Mouse (Mus musculus): Measurements from ENCODE around the gene Hspa12a.

Hspa12a gene

DNA sequence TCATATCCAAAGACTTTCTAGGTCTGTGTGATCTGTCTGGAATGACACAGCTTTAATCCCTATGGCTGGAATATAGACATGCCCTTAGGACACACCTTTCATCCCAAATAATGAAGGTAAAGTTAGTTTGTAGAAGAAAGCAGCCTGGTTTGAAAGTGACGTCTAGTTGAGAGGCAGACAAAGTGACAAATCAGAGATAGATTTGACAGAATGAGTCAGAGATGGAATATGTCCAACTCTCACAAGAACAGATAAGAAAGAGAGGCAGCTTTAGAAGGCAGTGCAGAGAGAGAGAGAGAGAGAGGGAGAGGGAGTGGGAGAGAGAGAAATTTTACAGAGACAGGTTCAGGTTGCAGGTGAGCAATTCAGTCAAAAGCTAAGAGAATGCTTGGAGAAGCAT, 119.1 kb downstream of the Hspa12a start:
- DNase-seq (ENCODE audit: low spot score in 2 of 2): no peak

DNA sequence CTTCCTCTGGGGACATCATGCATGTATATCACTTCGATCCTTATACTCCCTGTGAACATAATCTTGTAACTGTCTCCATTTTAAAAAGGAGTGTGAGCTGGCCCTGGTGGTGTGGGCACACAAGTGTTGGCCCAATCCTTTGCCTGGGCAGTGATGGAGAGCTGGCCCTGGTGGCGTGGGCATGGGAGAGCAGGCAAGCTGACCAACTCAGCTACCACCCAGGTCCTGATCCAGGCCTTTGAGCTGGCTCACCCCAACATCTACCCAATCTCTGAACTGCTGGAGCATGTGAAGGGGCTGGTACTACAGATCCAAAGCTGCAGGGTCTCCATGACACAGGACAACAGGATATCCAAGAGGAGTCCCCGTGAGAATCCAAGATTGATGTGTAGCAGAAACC, 120.2 kb downstream of the Hspa12a start:
- no peak for DNase-seq (ENCODE audit: low spot score in 2 of 2)

- DNase-seq (ENCODE audit: low spot score in 2 of 2): no peak
Observed at GRCm38 (mm10) chr19:58822454-58823200, 120.8 kb downstream of the Hspa12a start.

DNA sequence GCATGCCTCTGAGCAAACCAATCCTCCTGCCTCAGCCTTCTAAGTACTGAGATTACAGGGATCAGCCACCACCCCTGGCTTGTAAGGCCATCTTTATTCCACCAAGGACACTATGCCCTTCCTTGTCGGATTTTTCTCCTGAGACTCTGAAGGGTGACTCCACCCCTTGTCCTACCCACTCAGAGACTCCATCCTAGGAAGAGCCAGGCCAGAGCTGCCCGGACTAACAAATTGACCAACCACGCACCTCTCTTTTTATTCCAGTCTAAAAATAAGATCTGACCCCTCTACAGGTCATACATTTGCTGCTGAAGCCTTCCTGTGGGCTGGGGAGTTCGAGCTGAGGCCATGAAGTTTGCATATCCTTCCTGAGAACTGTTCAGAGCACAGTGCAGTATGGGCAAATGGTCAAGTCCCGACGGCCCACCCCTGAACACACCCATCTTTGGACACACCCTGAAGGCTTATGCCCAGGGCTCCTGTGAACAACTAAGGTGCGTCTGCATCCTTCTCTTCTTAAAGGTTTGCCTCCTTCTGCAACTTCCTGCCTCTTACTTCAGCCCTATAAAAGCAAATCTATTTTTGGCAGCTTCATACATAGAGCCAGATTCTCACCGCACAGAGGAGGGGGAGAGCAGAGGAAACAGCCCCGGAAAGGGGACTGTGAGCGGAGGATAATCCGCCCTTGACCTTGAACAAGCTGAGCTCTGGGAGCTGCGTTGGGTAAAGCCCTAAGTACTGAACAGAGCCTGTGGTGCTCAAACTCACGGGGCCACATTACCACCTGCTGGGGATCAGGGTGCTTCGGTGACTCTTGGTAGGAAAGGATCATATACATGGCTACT, 124.7 kb downstream of the Hspa12a start:
- DNase-seq (ENCODE audit: low spot score in 2 of 2): no peak

GRCm38 (mm10) chr19:58817398-58817797, 126.1 kb downstream of the Hspa12a start:
- no peak for DNase-seq (ENCODE audit: low spot score in 2 of 2)

DNA sequence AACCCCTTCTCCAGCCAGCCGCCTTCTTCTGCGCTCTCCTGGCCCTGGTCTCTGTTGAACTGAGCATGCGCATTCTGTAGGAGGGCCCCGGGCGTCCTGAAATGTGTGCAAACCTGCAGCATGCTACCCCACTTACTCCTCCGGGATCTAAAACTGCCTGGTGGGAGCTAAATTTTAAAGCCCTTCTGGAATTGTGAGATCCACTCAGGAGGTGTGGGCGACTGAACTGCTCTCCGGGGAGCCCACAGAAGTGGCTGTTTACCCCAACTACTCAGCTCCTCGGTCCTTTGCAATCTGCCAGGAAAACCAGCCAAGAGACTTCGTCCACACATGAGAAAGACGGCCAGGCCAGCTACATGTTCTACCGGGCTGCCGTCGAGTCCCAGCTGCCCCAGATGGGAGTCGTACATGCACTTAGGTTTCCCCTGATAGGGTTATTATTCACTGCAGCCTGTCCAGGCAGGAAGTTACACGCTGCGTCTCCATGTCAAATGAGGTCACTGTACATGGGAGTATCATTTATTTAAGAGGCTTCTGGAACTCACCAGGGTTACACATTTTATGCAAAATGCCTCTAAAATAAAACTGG, 126.9 kb downstream of the Hspa12a start:
- DNase-seq (ENCODE audit: low spot score in 2 of 2): peak in 1 of 2 experiments; percentile 8

GRCm38 (mm10) chr19:58815179-58815922, 128.1 kb downstream of the Hspa12a start:
- DNase-seq (ENCODE audit: low spot score in 2 of 2): no peak

- no peak for DNase-seq (ENCODE audit: low spot score in 2 of 2)
Observed at GRCm38 (mm10) chr19:58810536-58810935, 132.9 kb downstream of the Hspa12a start.

DNA sequence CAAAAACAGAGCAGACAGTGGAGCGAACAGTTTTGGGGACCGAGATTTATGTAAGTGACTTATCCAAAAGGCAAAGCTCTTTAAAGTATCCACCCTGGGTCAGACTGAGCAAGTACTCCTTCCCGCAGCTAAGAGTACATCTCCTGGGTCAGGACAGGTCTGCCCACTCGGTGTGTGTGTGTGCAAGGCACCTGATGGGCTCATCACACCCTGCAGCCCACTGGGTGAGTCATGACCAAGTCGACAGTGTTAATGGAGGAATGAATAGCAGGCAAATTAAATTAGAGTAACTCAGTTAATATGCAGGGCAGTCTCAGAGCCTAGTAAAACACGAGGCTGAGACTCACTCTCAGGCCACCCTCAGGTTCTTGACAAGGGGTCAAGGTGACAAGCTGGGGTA, 134.6 kb downstream of the Hspa12a start:
- DNase-seq (ENCODE audit: low spot score in 2 of 2): no peak

GRCm38 (mm10) chr19:58806364-58806763, 137.1 kb downstream of the Hspa12a start:
- peak; percentile 46 to 48 for DNase-seq (ENCODE audit: low spot score in 2 of 2)

GRCm38 (mm10) chr19:58805191-58805779, 138.2 kb downstream of the Hspa12a start:
- DNase-seq (ENCODE audit: low spot score in 2 of 2): no peak

GRCm38 (mm10) chr19:58795114-58795669, 148.3 kb downstream of the Hspa12a start:
- no peak for DNase-seq (ENCODE audit: low spot score in 2 of 2)

DNA sequence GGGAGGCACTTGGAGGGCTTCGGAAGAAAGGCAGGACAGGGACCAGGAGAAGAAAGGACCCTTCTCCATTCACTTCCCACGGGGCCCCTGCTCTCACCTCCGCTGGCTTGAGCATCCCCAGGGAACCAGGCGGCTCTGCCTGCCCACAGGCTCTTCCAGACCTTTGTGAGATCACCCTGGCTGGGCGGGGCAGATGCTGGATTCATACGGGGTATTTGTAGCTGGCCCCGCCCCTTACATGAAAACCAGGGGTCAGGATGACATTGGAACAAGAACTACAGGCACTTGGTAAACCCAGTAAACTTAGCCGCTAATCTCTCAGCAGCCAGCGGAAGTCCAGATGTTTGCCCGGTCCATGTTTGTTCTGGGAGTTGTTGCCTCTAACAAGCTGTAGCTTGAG, 149.2 kb downstream of the Hspa12a start, which contains the start of gene 1700019N19Rik:
Gene 1700019N19Rik (minus strand): TSS at position 178 of the 400 bp plus-strand sequence.
- peak in 1 of 2 experiments; percentile 25 for DNase-seq (ENCODE audit: low spot score in 2 of 2)

GRCm38 (mm10) chr19:58789194-58789593, 154.3 kb downstream of the Hspa12a start:
- DNase-seq (ENCODE audit: low spot score in 2 of 2): no peak

DNA sequence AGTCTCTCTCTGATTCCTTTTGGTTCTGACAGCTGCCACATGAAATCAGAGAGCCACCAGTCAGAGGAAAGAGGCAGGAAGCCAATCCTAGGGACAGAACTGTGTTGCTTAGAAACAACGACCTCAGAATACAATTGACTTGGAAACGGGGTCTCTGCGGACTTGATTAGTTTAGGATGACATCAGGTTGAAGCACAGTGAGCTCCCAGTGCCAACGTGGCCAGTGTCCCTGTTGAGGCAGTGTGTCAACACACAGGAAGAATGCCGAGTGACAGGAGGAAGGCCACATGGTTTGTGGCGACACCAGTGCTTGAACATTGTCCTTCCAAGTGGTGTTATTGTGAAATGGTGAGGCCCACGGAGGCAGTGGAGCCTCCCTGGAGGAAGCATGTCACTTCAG, 159.5 kb downstream of the Hspa12a start:
- no peak for DNase-seq (ENCODE audit: low spot score in 2 of 2)

DNA sequence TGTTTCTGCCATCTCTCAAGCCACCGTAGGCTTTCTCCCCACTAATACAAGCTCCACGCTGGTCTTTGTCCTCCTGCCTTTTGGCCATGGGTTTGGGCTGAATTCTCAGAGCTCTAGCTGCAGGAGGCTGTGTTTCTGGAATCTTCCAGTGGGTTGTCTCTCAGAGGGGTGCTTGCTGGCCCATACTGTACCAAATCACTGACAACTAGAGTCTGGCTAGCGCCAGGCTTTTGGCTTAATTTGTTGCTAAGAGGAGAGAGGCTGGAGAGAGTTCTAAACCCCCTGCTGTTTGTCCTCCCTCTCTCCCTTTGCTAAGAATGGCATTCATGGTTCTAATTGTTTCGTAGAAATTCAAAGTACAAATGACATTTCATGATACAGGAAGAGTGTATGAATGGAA, 161.9 kb downstream of the Hspa12a start:
- DNase-seq (ENCODE audit: low spot score in 2 of 2): no peak

DNA sequence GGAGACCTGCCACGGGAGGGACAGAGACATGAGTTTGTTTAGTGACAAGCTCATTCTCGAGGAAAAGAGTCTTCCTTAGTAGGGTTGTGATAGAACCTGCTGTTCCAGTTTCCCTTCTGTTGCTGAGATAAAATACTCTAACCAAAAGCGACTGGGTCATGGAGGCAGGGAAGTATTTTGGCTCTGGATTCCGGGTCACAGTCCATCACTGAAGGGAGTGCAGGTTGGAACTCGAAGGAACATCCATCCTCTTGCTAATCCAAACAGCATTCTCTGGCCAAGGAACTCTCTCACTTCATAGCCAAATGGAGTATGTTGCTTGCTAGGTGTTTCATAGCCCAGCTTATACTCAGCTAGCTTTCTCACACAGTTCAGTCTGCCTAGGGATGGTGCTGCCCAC, 167.0 kb downstream of the Hspa12a start:
- no peak for DNase-seq (ENCODE audit: low spot score in 2 of 2)

GRCm38 (mm10) chr19:58767329-58767728, 176.1 kb downstream of the Hspa12a start:
- no peak for DNase-seq (ENCODE audit: low spot score in 2 of 2)

DNA sequence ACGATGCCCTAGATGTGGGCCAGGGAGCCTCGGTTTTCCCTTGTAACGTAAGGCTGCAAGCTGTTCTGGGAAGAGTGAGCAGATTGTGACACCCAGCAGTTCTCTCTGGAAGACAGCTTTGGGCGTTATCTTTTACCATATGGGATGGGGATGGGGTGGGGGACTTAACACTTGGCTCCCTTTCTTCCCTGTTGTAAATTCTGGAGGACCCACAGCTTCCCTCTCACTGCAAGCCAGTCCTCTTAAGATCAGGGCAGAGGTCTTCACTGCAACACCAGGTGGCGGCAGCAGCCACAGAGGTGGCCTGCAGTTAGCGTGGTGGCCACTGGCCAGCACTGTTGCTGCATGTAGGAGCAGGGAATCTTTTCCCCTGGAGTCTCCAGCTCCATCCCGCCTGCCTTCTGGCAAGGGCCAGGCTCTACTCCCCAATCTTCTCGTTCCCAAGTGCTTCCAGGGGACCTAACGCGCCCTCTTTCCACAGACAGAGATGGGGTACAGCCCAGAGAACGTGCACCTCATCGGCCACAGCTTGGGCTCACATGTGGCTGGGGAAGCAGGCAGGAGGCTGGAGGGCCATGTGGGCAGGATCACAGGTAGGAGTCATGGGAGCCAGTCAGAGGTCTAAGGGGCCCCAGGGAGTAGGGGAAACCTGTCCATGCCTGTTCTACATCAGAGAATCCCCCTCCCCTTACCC, 180.5 kb downstream of the Hspa12a start:
- DNase-seq (ENCODE audit: low spot score in 2 of 2): peak; percentile 45 to 48

- DNase-seq (ENCODE audit: low spot score in 2 of 2): no peak
Observed at GRCm38 (mm10) chr19:58762316-58762715, 181.1 kb downstream of the Hspa12a start.

Data from urinary bladder, adult 18-20 months (tissue).